Mouse (Mus musculus): ENCODE results near the gene Smyd2.

The Smyd2 gene

DNA sequence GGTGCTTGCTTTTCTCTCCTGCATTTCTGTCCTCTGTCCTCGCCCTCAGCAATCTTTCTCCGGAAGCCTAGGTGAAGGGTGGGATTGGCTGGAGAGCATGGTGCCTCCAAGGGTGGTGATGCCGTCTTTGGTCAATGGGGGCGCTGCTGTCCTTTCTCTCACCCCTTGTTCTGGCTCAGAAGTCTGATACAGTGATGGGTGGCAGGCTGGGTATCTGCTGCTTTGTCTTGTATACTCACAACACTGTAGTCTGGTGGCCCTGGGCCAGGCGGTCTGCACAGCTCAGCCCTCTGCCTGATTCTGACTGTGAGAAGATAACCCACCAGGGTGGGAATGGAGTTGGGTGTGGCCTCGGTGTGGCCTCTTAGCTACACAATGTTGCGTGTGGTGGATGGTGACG lies 51.6 kb downstream of the Smyd2 start:
- no peak for DNase-seq

DNA sequence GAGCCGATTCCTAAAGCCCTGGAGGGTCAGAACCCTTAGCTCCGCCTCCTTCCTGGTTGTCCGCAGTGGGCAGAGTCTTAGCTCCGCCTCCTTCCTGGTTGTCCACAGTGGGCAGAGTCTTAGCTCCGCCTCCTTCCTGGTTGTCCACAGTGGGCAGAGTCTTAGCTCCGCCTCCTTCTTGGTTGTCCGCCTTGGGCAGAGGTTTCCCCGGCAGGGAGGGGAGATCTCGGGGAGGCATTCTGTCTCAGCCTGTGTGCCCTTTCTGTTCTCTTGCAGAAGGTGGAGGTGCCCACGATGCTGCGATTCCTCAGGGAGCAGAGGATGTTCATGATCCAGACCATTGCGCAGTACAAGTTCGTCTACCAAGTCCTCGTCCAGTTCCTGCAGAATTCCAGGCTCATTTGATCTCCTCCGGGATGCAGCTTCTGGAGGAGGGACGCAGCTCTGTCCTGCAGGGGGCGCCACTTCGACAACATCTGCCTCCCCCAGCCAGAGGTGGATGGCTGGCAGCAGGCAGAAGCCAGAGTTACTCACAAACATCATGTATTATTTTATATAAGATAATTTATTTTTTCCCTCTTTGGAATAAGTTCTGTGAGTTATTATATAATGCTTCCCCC lies 52.4 kb downstream of the Smyd2 start:
- no peak for DNase-seq

DNA sequence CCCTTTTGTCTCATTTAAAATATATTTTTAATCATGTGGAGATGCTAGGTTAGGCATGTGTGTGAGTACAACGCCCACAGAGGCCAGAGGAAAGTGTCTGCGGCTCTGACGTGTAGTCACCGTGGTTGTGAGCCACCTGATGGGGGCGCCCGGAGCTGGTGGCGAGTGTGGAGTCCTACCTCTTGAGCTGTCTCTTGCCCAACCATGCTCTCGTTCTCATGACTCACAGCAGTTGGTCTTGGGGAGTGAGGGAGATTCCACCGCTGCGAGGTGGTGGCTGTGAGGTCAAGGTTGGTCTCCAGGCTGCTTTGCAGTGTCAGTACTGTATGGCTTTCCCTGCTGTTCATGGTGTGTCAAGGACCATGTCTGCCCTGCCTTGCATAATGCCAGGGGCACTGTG lies 54.1 kb downstream of the Smyd2 start:
- DNase-seq = no peak

DNA sequence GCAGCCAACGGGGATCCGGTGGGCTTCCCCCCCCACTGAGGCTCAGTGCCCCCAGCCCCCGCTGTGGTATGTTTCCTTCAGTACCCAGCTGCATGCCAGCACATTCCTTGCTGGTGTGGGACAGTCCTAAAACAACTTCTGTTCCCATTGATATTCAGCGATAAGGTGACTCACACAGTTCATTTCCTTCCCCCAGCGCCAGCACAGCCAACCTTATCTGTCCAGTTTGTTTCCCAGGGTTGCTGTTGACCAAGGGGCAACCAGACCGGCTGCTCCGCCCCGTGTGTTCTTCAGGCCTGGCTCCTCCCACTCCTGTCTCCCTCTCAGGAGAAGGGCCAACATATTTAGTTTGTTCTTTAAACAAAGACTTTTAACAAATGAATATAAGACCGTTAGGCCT lies 54.7 kb downstream of the Smyd2 start:
- no peak for DNase-seq

DNA sequence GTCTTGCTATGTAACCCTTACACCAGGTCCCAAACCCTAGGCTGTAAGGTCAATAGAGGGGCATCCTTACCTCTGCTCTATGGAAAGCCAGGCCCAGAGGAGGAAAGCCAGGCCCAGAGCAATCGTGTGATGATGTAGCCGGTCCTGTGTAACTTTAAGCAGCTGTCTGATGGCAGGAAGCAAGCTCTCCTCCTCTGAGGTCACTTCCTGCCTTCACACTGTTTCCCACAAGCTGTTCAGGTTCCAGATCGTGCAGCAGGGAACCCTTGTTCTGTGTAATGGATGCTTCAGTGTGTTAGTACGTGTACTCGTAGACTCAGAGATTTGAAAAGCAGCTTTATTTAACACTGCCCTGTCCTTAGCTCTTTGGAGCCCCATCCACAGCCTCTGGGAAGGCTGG lies 55.1 kb downstream of the Smyd2 start:
- no peak for DNase-seq

DNA sequence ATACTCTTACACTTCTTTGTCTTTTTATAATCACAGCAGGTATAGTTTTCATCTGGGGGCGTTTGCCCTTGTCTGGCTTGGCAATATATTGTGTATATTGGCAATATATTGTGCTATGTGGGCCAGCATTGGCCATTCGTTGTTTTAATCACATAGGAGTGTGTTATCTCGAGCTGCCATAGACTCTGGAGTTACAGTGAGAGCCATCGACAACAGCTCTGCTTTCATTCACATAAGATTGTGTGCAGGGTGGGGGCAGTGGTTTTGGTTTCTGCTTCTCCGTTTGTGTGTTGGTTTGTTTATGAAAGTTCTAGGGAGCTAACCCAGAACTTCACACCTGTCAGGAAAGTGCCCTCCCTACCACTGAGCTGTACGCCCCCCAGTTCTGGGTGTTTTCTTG lies 55.5 kb downstream of the Smyd2 start:
- no peak for DNase-seq

DNA sequence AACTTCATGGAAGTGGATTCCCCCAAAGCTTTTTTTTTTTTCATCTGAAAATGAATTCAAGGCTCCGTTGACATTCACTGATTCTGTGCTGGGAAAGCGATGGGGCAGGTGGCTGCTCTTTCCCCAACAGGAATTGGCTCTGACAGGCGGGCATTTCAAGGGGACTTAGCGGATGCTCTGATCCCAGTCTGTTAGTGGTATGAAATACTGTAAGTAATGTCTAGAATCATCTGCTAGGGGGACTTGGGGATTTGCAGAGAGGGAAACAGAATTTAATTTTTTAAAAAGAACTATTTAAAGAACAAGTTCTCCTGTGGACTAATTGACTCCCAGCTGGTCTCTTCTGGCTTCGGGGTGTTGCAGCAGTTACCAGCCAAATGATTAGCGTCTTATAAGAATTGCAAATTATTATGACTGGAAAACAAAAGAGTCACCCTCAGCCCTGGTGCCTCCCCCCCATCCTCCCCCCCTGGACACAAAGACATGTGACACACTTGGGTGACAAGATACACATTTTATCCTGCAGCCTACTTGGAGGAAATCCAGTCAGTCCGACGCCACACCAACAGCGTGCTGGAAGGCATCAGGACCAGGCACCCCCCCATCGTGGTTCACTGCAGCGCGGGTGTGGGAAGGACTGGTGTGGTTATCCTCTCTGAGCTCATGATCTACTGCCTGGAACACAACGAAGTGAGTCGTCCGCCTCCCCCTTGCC lies 57.2 kb downstream of the Smyd2 start:
- DNase-seq = peak; percentile 80

DNA sequence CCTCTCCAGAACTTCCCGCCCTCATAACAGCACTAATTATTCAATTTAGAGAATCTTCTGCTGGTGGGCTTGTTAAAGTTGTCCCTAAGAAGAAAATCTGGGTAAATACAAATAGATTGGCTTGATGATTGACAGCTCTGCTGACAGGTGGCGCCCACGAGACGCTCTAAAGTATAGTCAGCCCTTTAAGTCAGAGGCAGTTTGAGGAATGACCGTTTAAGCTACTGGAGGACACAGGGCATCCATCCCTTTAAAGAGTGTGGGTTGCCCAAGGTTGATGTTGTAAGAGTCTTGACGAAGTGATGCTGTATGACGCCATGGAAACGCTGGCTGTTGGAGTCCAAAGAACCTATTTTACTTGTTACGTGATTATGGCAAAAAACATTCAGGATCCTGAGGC lies 57.9 kb downstream of the Smyd2 start:
- peak; percentile 68 for DNase-seq

DNA sequence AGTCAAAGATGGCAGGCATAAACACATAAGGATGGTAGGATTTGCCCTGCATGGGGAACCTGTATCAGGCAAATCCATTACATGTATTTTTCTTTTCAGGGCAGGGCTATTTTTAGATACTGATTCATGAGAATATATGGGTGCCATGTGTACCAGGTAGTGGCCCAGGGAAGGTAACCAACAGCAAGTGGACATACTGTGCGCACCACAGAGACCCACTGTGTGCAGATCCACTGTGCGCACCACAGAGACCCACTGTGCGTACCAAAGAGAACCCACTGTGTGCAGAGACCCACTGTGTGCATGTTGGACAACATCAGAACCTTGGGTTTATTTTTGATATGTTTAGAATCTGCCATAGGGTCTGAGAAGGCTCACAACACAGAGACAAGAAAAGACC lies 58.4 kb downstream of the Smyd2 start:
- DNase-seq = no peak

DNA sequence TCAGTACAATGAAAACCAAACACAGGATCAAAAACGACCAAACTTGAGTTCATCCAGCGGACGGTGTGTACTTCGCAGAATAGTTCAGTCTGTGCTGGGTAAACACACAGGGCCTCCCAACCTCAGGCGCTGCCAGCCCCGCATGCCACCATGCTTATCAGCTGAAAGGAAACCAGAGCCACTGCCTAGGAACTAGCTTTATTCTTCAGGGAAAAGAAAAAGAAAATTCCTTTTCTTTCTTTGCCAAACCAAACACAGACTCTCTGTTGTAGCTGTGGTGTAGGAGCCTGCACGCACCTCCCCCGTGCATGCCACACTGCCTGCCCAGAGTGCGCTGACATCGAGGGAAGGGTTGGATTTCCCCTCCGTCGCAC lies 61.2 kb downstream of the Smyd2 start:
- no peak for DNase-seq

DNA sequence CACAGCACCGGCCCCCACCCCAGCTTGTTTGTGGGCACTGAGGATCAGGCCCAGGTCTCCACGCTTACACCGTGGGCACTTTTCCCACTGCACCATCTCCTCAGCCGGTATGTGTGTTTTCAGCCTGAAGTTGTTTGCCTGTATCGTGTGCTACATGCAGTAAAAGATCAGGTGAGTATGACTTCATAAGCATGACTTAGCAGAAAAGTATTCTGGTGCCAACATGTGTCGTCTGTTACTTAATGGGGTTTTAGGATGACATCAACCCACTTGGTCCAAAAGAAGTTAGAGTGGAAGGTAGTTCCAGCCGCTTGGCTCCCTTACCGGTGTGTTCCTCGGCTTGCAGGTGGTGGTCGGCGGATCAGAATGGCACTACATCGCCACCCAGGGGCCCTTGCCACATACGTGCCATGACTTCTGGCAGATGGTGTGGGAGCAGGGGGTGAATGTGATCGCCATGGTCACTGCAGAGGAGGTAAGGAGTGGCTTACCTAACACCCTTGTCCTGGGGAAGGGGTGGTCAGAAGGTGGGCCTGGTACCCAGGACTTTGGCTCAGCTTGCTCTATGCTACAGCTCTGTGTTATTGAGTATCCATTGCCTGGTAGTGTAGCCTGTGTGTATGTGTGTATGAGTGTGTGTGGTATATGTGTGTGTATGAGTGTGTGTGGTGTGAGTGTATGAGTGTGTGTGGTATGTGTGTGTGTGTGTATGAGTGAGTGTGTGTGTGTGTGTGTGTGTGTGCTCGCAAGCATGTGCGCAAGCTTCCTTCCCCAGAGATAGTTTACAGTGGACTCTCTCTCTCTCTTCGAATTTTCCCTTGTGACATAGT lies 61.8 kb downstream of the Smyd2 start:
- DNase-seq = no peak

DNA sequence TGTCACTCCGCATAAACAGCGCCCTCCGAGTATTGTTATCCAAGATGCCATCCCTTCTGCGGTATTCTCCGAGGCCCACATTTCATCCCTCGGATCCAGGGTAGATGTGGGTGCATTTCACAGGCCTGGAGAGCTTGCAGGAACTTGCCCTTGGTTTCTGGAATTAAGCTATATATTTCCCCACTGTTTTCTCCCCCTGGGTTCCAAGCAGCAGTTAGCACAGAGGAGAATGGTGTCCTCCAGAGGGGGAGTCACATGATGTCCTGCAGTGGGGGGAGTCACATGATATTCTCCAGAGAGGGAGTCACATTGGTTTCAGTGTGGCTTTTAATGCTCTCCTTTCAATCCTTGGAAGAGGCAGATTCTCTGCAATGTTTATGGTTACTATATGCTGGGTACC lies 63.8 kb downstream of the Smyd2 start:
- no peak for DNase-seq

DNA sequence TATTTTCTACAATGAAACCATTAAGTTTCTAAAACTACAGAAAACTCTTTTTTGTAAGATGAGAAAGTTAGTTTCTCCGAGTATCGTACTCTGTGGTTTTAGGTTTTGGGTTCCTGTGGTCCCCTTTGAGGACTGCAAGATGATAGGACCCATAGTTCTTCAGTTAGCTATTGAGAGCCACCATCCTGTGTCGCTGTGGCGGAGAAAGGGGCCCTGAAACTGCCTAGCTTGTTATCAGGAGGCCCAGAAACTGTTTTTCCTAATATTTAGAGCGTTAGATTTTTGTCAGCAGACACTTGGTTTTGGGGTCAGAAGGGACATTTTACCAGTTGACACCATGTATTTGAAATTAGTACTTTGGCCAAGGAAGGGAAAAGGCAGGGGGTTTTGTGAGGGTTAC lies 66.4 kb downstream of the Smyd2 start:
- DNase-seq = no peak

DNA sequence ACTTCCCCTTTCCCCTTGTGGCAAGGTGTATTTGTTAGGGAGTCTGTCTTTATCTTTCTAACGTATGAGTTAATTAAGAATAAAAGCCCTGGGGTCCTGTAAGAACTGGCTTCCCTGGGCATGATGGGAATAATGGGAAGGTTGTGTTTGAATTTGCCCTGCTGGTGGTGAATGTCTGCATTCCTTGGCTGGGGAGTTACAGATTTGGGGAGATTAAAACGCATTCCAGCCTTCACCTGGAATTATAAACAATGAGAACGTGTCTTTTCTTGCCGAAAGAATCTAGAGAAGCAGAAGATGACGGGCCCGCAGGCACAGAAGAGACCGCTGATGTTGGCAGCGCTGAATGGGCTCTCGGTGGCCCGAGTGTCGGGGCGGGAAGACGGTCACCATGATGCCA lies 67.5 kb downstream of the Smyd2 start:
- DNase-seq = no peak

DNA sequence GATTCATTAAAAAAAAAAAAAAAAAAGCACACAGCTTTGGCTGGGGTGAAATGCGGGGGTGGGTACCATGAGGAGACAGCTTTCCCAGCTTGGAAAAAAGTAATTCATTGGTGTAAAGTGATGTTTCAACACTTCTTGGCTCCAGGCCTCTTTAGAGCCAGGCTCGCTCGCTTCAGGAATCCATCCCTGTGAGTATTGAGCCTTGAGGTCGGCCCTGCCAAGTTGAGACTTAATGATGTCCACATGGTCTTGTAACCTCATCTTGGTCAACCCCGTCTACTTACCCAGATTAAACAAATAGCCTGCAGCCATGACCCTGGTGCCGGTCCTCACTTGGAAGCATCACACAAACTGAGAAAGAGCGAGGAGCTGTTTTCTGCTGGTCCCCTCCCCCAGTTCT lies 69.7 kb downstream of the Smyd2 start:
- no peak for DNase-seq

DNA sequence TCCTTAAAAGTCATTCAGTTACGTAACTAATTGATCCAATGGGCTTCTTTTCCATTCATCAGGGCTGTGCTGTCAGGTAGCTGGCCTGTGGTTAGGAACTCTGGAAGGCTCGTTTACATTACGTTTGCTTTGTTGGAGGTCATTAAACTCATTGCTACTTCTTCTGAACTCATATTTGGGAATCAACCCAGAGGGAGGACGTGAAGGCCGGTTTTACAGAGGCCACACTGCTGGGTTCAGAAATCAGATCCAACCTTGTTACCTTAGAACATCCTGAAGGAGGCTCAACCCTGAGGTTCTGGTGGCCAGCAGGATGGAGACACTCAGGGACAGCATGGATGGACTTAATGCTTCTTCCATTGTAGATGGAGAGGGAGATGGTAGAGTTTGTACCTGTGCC lies 70.1 kb downstream of the Smyd2 start:
- no peak for DNase-seq

DNA sequence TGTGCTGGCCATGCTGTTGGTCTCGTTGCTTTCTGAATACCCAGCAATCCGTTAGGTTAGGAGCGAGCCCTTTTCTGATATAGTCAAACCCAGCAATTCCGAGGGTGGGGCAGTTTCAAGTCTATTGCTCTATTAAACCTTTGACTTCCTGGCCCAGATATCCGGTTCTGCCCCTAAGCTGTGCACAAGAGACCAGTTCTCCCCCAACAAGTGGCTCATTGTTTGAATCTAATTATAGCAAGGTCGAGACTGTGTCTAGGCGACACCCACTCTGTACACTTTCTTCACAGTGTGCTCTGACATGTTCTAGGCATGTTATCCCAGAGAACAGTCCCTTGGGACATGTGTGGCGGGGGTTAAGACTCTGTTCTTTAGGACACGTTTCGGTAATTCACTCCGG lies 72.6 kb downstream of the Smyd2 start:
- no peak for DNase-seq

DNA sequence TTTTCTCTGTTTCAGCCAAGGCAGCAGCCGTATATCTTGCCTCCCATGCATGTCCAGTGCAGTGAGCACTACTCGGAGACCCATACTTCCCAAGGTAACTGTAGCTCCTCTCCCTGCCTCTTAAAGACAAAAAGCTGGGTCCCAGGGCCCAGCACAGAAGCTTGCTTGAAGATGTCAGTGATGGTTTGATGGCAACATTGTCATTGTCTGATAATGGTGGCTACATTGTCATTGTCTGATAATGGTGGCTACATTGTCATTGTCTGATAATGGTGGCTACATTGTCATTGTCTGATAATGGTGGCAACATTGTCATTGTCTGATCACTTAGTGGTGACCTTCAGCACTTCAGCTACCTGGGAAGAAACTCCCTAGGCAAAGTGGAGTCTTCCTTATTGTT lies 75.8 kb downstream of the Smyd2 start:
- no peak for DNase-seq

DNA sequence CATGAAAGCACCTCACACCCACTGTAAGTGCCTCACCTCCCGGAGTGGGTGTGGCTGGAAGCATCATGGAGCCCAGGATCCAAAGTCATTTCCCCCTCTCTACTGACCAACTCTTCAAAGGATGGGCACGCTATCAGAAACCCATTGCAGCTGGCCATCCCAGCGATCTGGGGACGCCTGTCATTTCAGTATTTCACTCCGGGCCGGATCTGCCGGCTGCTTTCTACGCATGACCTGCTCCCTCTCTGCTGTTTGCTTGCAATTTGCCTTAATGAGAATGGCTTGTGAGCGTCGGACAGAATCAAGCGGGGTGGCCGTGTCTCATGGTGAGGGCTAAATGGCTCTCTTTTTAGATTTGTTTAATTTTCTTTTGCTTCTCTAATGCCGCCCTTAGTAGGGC lies 88.0 kb downstream of the Smyd2 start:
- peak; percentile 75 for DNase-seq

DNA sequence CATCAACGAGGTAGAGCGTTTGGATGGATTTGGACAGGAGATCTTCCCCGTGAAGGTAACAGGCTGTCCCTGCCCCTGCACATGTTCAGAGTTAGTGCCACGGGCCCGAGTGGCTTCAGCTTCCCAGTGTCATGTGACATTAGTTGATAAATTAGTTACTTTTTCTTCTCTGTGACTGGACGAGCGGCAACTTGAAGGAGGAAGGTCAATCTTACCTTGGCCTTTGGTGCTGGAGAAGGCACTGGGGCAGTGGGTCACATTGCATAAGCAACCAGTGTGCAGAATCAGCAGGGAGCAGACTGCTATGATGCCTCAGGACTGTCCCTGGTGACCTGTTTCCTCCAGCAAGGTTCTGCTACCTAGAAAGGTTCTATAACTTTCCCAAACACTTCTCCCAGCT lies 88.8 kb downstream of the Smyd2 start:
- DNase-seq = peak; percentile 20

DNA sequence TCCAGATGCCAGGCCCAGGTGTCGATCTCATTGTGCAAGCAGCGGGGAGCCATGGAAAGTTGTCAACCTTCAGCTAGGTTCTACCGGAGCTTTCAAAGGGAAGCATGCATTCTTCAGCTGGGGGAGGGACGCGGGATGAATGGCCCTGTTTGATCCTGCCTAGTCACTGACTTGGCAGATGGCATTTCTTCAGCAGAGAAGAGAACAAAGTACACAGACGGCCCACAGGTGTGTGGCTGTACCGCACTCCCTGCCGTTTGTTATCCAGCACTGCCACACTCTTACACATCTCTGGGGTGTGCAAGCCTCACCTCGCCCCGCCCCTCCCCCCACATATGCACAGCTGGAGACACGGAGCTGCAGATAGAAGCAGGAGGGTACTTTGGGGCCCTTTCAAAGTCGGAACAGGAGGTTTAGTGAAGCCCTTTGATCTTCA lies 91.3 kb downstream of the Smyd2 start:
- DNase-seq = peak; percentile 10

Data from retina, postnatal 1 day (tissue).